9 mouse cellular contexts compared by ENCODE assay signal in genomic region chr13:55168958-55169369, GRCm38 (mm10). TPM values are rescaled to one million over a fixed set of nuclear protein-coding genes. Genes with fewer than 3 reads are reported as not detected.
DNase-seq lines count a peak whose midpoint lies in the region; ATAC-seq and TF ChIP-seq lines count a peak whose summit lies in the region.
"Had no signal": no experiment of that assay in that cellular context is flagged by ENCODE, and none has a peak within 500 bp of the region (broad histone marks: within the 10 kb centered on the region; RNA-seq: fewer than 3 reads in every experiment).

No protein-coding gene starts in this region.

- TF ChIP-seq CTCF in small intestine, adult 2 months (IDR thresholded peaks at IDR 0.05; ENCODE audit: extremely low read depth, insufficient read length, insufficient replicate concordance, low read depth, low read length) = no peak

- ATAC-seq in heart, embryonic 15.5 days (replicated peaks; ENCODE audit: insufficient number of reproducible peaks, insufficient read depth, low FRiP score, low read depth) = peak; percentile 56; the same call in 1 of the 2 replicates

- 66% methylated on average over 13 of the region's 13 CpGs for WGBS in heart, embryonic 15.5 days
- 84% methylated on average over 13 of the region's 13 CpGs for WGBS in small intestine, adult 2 months

- TF ChIP-seq POLR2A in small intestine, adult 2 months (IDR thresholded peaks at IDR 0.05; ENCODE audit: low read depth, low read length) = no peak

- H3K4me3 ChIP-seq in heart, embryonic 15.5 days = no peak overlapping the region
- H3K4me3 ChIP-seq in small intestine, adult 2 months (ENCODE audit: low read depth, low read length) = no peak overlapping the region

- H3K36me3 ChIP-seq in heart, embryonic 15.5 days = no peaks in the 10 kb centered on the region
- H3K36me3 ChIP-seq in small intestine, adult 2 months (ENCODE audit: control insufficient read depth, insufficient read depth, low read length) = no peaks in the 10 kb centered on the region

- no peak overlapping the region for H3K4me2 ChIP-seq in heart, embryonic 15.5 days

- no peaks in the 10 kb centered on the region for H3K27me3 ChIP-seq in heart, embryonic 15.5 days
- no peaks in the 10 kb centered on the region; the same call in 1 of the 2 replicates for H3K27me3 ChIP-seq in small intestine, adult 2 months (ENCODE audit: control insufficient read depth, insufficient read depth, low read length)

- no peak overlapping the region for H3K9ac ChIP-seq in heart, embryonic 15.5 days

- H3K9me3 ChIP-seq in heart, embryonic 15.5 days (replicated peaks) = no peaks in the 10 kb centered on the region

- peak overlapping the region; percentile 24 for H3K27ac ChIP-seq in heart, embryonic 15.5 days
- H3K27ac ChIP-seq in small intestine, adult 2 months (ENCODE audit: insufficient read depth, low read depth, low read length) = 0 out of 2 replicates have a peak overlapping the region, but pooled peaks have one; percentile 1

- H3K4me1 ChIP-seq in heart, embryonic 15.5 days (replicated peaks) = peaks cover 16% of the 10 kb centered on the region
- peaks cover 4% of the 10 kb centered on the region for H3K4me1 ChIP-seq in small intestine, adult 2 months (ENCODE audit: control insufficient read depth, insufficient read depth, insufficient read length, low read length)

- peak; percentile 42 to 55 for DNase-seq in adrenal gland, adult (ENCODE audit: inconsistent age in 2 of 2, low spot score in 1 of 2)
- DNase-seq in adrenal gland, adult 8-10 months = no peak
- DNase-seq in Muller cell, postnatal 12 days (ENCODE audit: inconsistent ontology term) = peak; percentile 59
- peak; percentile 86 for DNase-seq in kidney, postnatal 10 days
- peak; percentile 49 for DNase-seq in mesoderm, embryonic 11.5 days (ENCODE audit: low read depth, low spot score)
- DNase-seq in cerebellum, adult 18-20 months = no peak

RNA-seq across cellular contexts. Expression of gene Fgfr4, which starts 16.5 kb away (rescaled TPM):
- total RNA-seq in adrenal gland, adult 8-10 months (2022) = 10 to 100 TPM; 19.0 to 63.2 (median 35.3) TPM
- 0.72 and 2.0 TPM in 2 replicates for polyA plus RNA-seq in heart, embryonic 15.5 days (2015; fragmentation: Nextera tagmentation; extraction: Ambion mirVana)
- polyA plus RNA-seq in small intestine, adult 2 months (2012; rRNA removed) = 2.9 and 4.8 TPM in 2 replicates

RNA-seq across cellular contexts. Expression of gene Gm17617, which starts 35.6 kb away (rescaled TPM):
- total RNA-seq in adrenal gland, adult 8-10 months (2022) = not detected
- not detected in 2 replicates for polyA plus RNA-seq in heart, embryonic 15.5 days (2015; fragmentation: Nextera tagmentation; extraction: Ambion mirVana)
- polyA plus RNA-seq in small intestine, adult 2 months (2012; rRNA removed) = not detected in 2 replicates
- polyA plus RNA-seq: liver, embryonic 16.5 days had no signal

RNA-seq across cellular contexts. Expression of gene Nsd1, which starts 40.6 kb away (rescaled TPM):
- total RNA-seq in adrenal gland, adult 8-10 months (2022) = 100 to 1,000 TPM in 2 of 4 experiments, 10 to 100 TPM in 2; 84.9 to 139 (median 113) TPM
- polyA plus RNA-seq in heart, embryonic 15.5 days (2015; fragmentation: Nextera tagmentation; extraction: Ambion mirVana) = 41.5 and 42.5 TPM in 2 replicates
- 6.9 and 16.3 TPM in 2 replicates for polyA plus RNA-seq in small intestine, adult 2 months (2012; rRNA removed)

Comparison
In these comparisons a context has a peak if more than half of its experiments do, and no peak if none do; other contexts are left out.
1. DNase-seq: peak in adrenal gland, adult (2 of 2), Muller cell, postnatal 12 days (single experiment), kidney, postnatal 10 days (single experiment) and mesoderm, embryonic 11.5 days (single experiment); none in adrenal gland, adult 8-10 months (single experiment) and cerebellum, adult 18-20 months (0 of 2).